Mouse (Mus musculus): ENCODE results near the gene Ormdl2. TPM values are rescaled to one million over a fixed set of nuclear protein-coding genes. Genes with fewer than 3 reads are reported as not detected.

Gene Ormdl2
- polyA plus RNA-seq (2012; rRNA removed) = 25.5 and 28.9 TPM in 2 replicates

DNA sequence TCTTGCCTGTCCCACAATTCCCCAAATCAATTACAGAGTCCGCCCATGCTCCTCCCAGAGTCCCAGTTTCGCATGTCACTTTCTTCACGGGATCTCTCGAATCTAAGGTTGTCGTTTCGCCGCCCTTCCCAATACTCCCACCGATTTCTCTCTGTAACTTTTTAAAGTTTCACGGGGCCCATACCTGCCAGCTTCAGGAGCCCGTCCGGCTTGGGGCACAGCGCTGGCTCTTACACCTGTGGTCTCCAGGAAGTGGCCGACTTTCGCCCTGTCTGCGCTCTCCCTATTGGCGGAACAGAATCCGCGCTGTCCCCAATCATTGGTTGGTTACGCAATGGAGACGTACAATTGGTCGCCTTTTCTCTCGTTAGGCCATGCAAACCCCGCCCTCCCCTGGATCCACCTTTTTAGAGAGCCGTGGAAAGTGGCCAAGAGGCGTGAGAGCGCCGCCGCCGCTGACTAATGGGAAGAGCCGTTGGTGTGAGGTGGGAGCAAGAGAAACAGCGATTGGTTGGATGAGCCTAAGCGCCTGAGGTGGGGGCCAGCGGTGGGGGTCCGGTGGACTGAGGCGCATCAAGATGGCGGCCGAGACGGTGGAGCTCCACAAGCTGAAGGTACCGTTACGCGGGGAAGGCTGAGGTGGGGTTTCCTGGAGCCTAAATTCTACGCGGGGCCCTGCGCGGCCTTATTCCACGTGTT is at the start of gene Ormdl2:
Gene Ormdl2, minus strand, starts transcription at position 288 of the 699 bp plus-strand sequence.
- WGBS = under 1% methylated on average over 46 of the region's 46 CpGs
- peak within 1 kb of the TSS; percentile 70 for H3K4me3 ChIP-seq (ENCODE audit: extremely low read depth, insufficient read depth, insufficient read length)

DNA sequence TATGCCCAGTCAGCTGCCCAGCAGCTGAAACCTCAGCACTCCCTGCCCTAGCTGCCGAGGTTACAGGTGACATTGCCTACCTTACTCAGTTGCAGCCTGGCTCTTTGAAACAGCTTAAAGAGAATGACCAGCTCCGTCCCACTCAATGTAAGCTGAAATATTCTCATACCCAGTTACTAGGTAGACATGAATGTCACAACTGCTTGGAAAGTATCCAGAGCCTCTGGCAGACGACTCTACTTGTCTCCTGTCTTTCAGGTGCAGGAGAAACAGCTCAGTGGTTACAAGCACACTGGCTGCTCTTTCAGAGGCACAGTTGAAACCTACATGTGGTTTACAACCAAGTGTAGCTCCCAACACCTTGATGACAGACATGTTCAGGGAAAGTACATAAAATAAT is 48.9 kb upstream of the Ormdl2 start:
- Histone ChIP-seq H3K27me3 (ENCODE audit: control insufficient read depth, insufficient read depth, low read length) (no peaks in the 10 kb centered on the region), H3K4me1 (ENCODE audit: control insufficient read depth, insufficient read depth, insufficient read length) (no peaks in the 10 kb centered on the region; the same call in 1 of the 2 replicates), H3K36me3 (ENCODE audit: control insufficient read depth, insufficient read depth, low read length) (peaks cover 15% of the 10 kb centered on the region), H3K27ac (ENCODE audit: insufficient read depth, low read length) (no peak overlapping the region), H3K4me3 (ENCODE audit: extremely low read depth, insufficient read depth, insufficient read length) (no peak overlapping the region)
- WGBS = 85% methylated on average over 3 of the region's 3 CpGs
- no peak for DNase-seq (ENCODE audit: low read depth in 1 of 2, low spot score in 2 of 2)
- TF ChIP-seq POLR2A (IDR thresholded peaks at IDR 0.05; ENCODE audit: low read depth, low read length) (no peak), CTCF (IDR thresholded peaks at IDR 0.05; ENCODE audit: extremely low read depth, insufficient read depth, insufficient read length, insufficient replicate concordance) (no peak)

More for the DNA sequence above, at the start of gene Ormdl2:
- Histone ChIP-seq H3K36me3 (ENCODE audit: control insufficient read depth, insufficient read depth, low read length) (peaks cover 17% of the 10 kb centered on the region), H3K4me1 (ENCODE audit: control insufficient read depth, insufficient read depth, insufficient read length) (peaks cover 7% of the 10 kb centered on the region; the same call in 1 of the 2 replicates), H3K27ac (ENCODE audit: insufficient read depth, low read length) (peak within 1 kb of the TSS; percentile 42), H3K27me3 (ENCODE audit: control insufficient read depth, insufficient read depth, low read length) (no peaks in the 10 kb centered on the region)
- DNase-seq (ENCODE audit: low read depth in 1 of 2, low spot score in 2 of 2) = peak; percentile 96 to 98
- TF ChIP-seq CTCF (IDR thresholded peaks at IDR 0.05; ENCODE audit: extremely low read depth, insufficient read depth, insufficient read length, insufficient replicate concordance) = no peak
- TF ChIP-seq POLR2A (IDR thresholded peaks at IDR 0.05; ENCODE audit: low read depth, low read length) = peak; percentile 41

DNA sequence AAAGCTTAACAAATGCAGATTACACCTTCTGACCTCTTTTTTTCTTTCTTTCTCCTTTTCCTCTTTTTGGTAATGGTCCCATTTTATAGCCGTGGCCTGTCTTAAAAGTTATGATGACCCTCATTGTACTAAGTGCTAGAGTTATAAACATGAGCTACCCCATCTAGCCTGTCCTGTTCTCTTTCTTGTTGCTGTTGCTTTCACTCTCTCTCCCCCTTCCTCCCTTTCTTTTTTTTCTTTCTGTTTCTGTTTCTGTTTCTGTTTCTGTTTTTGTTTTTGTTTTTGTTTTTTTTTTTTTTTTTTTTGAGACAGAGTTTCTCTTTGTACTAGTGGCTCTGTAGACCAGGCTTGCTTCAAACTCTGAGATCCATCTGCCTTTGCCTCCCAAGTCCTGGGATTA is 45.1 kb upstream of the Ormdl2 start:
- H3K36me3 ChIP-seq (ENCODE audit: control insufficient read depth, insufficient read depth, low read length) = peaks cover 5% of the 10 kb centered on the region; the same call in 1 of the 2 replicates
- H3K4me1 ChIP-seq (ENCODE audit: control insufficient read depth, insufficient read depth, insufficient read length) = peaks cover 4% of the 10 kb centered on the region
- no peak for DNase-seq (ENCODE audit: low read depth in 1 of 2, low spot score in 2 of 2)
- no peaks in the 10 kb centered on the region for H3K27me3 ChIP-seq (ENCODE audit: control insufficient read depth, insufficient read depth, low read length)
- H3K4me3 ChIP-seq (ENCODE audit: extremely low read depth, insufficient read depth, insufficient read length) = no peak overlapping the region
- no peak overlapping the region for H3K27ac ChIP-seq (ENCODE audit: insufficient read depth, low read length)
- 81% methylated on average over 1 of the region's 1 CpGs for WGBS
- no peak for TF ChIP-seq CTCF (IDR thresholded peaks at IDR 0.05; ENCODE audit: extremely low read depth, insufficient read depth, insufficient read length, insufficient replicate concordance)
- no peak for TF ChIP-seq POLR2A (IDR thresholded peaks at IDR 0.05; ENCODE audit: low read depth, low read length)

- Histone ChIP-seq H3K4me3 (ENCODE audit: extremely low read depth, insufficient read depth, insufficient read length) (no peak overlapping the region), H3K36me3 (ENCODE audit: control insufficient read depth, insufficient read depth, low read length) (peaks cover 5% of the 10 kb centered on the region; the same call in 1 of the 2 replicates), H3K4me1 (ENCODE audit: control insufficient read depth, insufficient read depth, insufficient read length) (peaks cover 4% of the 10 kb centered on the region), H3K27me3 (ENCODE audit: control insufficient read depth, insufficient read depth, low read length) (no peaks in the 10 kb centered on the region), H3K27ac (ENCODE audit: insufficient read depth, low read length) (no peak overlapping the region)
- no peak for TF ChIP-seq POLR2A (IDR thresholded peaks at IDR 0.05; ENCODE audit: low read depth, low read length)
- TF ChIP-seq CTCF (IDR thresholded peaks at IDR 0.05; ENCODE audit: extremely low read depth, insufficient read depth, insufficient read length, insufficient replicate concordance) = no peak
- no peak for DNase-seq (ENCODE audit: low read depth in 1 of 2, low spot score in 2 of 2)
- WGBS = 89% methylated on average over 3 of the region's 3 CpGs
Observed at GRCm38 (mm10) chr10:128866042-128866441, 44.6 kb upstream of the Ormdl2 start.

DNA sequence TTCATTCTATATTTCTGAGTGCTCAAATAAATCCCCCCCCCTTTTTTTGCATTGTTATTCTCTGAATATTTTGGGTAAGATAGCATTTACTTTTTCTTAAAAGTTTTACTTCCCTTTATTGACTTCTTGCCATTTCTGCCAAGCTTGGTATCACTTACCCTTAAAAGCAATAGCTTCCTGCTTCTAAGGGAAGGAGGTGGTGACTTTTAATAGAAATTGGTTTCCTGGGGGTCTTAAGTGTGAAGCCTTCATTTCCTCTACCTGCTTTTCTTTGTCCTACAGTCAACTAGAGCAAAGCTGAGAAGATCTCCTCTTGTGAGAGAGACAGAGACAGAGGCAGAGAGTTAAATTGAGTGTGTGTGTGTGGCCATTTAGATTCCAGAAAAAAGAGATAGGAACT is 39.7 kb upstream of the Ormdl2 start:
- Histone ChIP-seq H3K4me1 (ENCODE audit: control insufficient read depth, insufficient read depth, insufficient read length) (peaks cover 4% of the 10 kb centered on the region), H3K27me3 (ENCODE audit: control insufficient read depth, insufficient read depth, low read length) (no peaks in the 10 kb centered on the region), H3K36me3 (ENCODE audit: control insufficient read depth, insufficient read depth, low read length) (peaks cover 6% of the 10 kb centered on the region), H3K4me3 (ENCODE audit: extremely low read depth, insufficient read depth, insufficient read length) (peak overlapping the region; percentile 23; the same call in 1 of the 2 replicates), H3K27ac (ENCODE audit: insufficient read depth, low read length) (peak overlapping the region; percentile 76; the same call in 1 of the 2 replicates)
- TF ChIP-seq POLR2A (IDR thresholded peaks at IDR 0.05; ENCODE audit: low read depth, low read length) = no peak
- no peak for TF ChIP-seq CTCF (IDR thresholded peaks at IDR 0.05; ENCODE audit: extremely low read depth, insufficient read depth, insufficient read length, insufficient replicate concordance)
- DNase-seq (ENCODE audit: low read depth in 1 of 2, low spot score in 2 of 2) = peak in 1 of 2 experiments; percentile 9

GRCm38 (mm10) chr10:128850339-128850738 is 28.9 kb upstream of the Ormdl2 start:
- 71% methylated on average over 3 of the region's 3 CpGs for WGBS
- Histone ChIP-seq H3K4me3 (ENCODE audit: extremely low read depth, insufficient read depth, insufficient read length) (no peak overlapping the region), H3K27me3 (ENCODE audit: control insufficient read depth, insufficient read depth, low read length) (no peaks in the 10 kb centered on the region), H3K36me3 (ENCODE audit: control insufficient read depth, insufficient read depth, low read length) (peaks cover 20% of the 10 kb centered on the region), H3K27ac (ENCODE audit: insufficient read depth, low read length) (no peak overlapping the region), H3K4me1 (ENCODE audit: control insufficient read depth, insufficient read depth, insufficient read length) (no peaks in the 10 kb centered on the region)
- TF ChIP-seq POLR2A (IDR thresholded peaks at IDR 0.05; ENCODE audit: low read depth, low read length) (no peak), CTCF (IDR thresholded peaks at IDR 0.05; ENCODE audit: extremely low read depth, insufficient read depth, insufficient read length, insufficient replicate concordance) (no peak)
- DNase-seq (ENCODE audit: low read depth in 1 of 2, low spot score in 2 of 2) = no peak

DNA sequence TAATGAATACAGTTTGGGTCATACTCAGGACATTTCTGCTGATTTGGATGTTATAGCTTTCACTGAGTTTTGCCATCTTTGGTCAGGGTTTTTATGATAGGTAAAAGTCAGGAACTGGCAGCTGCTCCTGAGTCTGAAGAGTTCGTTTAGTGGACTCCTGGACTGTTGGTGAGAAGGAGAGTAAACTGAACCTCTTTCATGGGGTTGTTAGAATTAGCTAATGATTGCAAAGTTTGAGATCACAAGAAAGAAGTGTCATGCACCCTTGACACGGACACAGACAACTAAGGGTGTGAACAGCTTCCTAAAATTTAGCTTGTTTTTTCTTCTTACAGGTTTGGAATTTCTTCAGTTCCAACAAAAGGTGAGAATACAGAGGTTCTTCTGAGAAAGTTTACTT is 27.0 kb upstream of the Ormdl2 start:
- Histone ChIP-seq H3K36me3 (ENCODE audit: control insufficient read depth, insufficient read depth, low read length) (peaks cover 21% of the 10 kb centered on the region), H3K4me3 (ENCODE audit: extremely low read depth, insufficient read depth, insufficient read length) (no peak overlapping the region), H3K4me1 (ENCODE audit: control insufficient read depth, insufficient read depth, insufficient read length) (no peaks in the 10 kb centered on the region), H3K27ac (ENCODE audit: insufficient read depth, low read length) (no peak overlapping the region), H3K27me3 (ENCODE audit: control insufficient read depth, insufficient read depth, low read length) (no peaks in the 10 kb centered on the region)
- TF ChIP-seq CTCF (IDR thresholded peaks at IDR 0.05; ENCODE audit: extremely low read depth, insufficient read depth, insufficient read length, insufficient replicate concordance) (no peak), POLR2A (IDR thresholded peaks at IDR 0.05; ENCODE audit: low read depth, low read length) (no peak)
- DNase-seq (ENCODE audit: low read depth in 1 of 2, low spot score in 2 of 2) = no peak
- 91% methylated on average over 2 of the region's 2 CpGs for WGBS

Data from spleen, adult 2 months (tissue).